Mouse (Mus musculus) heart, postnatal 0 days (tissue): ENCODE measurements around the gene Spata3. TPM values are rescaled to one million over a fixed set of nuclear protein-coding genes. Genes with fewer than 3 reads are reported as not detected.

Experiments used
- ATAC-seq: fragments of 200-750 bp; cut with Nextera tagmentation; 2 replicates; pipeline ENCODE4 v1.8.0; 2017; ENCODE audit warnings: low read depth, moderate number of reproducible peaks, moderate library complexity; ENCODE audit not compliant: insufficient read depth
- DNase-seq: peaks from one replicate; pipeline ENCODE4 v3.0.0-alpha.2; 2016; ENCODE audit warnings: low spot score
- H3K27ac ChIP-seq: fragments of 300-500 bp; sonication (generic); 2 replicates; pipeline ENCODE4 v1.5.1; 2014; ENCODE audit warnings: low read depth, mild to moderate bottlenecking
- H3K27me3 ChIP-seq: fragments of 300-500 bp; sonication (generic); 2 replicates; pipeline ENCODE4 v1.6.1; 2014; ENCODE audit warnings: low read length, mixed read lengths; ENCODE audit not compliant: control insufficient read depth, insufficient read depth
- H3K36me3 ChIP-seq: fragments of 300-500 bp; sonication (generic); replicated peaks from 2 replicates; pipeline ENCODE4 v1.6.1; 2014; ENCODE audit warnings: low read length, mixed read lengths; ENCODE audit not compliant: control insufficient read depth, insufficient read depth
- H3K4me1 ChIP-seq: fragments of 300-500 bp; sonication (generic); 2 replicates; pipeline ENCODE4 v1.6.1; 2014; ENCODE audit warnings: antibody characterized with exemption; ENCODE audit not compliant: control insufficient read depth, insufficient read depth
- H3K4me2 ChIP-seq: fragments of 300-500 bp; sonication (generic); 2 replicates; pipeline ENCODE4 v1.6.1; 2014; ENCODE audit warnings: low read depth, mild to moderate bottlenecking, low read length, moderate library complexity
- H3K4me3 ChIP-seq: fragments of 300-500 bp; sonication (generic); 2 replicates; pipeline ENCODE4 v1.5.1; 2014; ENCODE audit warnings: low read depth, low read length
- H3K9ac ChIP-seq: fragments of 300-500 bp; sonication (generic); replicated peaks from 2 replicates; pipeline ENCODE4 v1.6.1; 2014; ENCODE audit warnings: low read depth, low read length, mixed read lengths
- H3K9me3 ChIP-seq: fragments of 300-500 bp; sonication (generic); replicated peaks from 2 replicates; pipeline ENCODE4 v1.6.1; 2016; ENCODE audit warnings: low read length; ENCODE audit not compliant: control insufficient read depth
- CTCF ChIP-seq: IDR thresholded peaks from 2 replicates; pipeline ENCODE4 v1.5.1; 2016; ENCODE audit warnings: antibody characterized with exemption, control low read depth, low read depth
- EP300 ChIP-seq: IDR thresholded peaks from 2 replicates; pipeline ENCODE4 v1.6.1; 2016; ENCODE audit warnings: antibody characterized with exemption, low read depth
- WGBS: fragments of 180-500 bp; shearing (Covaris S2); extraction: QIAGEN DNeasy Blood & Tissue Kit; methylation state at CpG from one replicate; pipeline ENCODE4 v1.1.7; 2014; 5-methylcytosine and 5-hydroxymethylcytosine counted together
- polyA plus RNA-seq: library from polyadenylated mRNA; unstranded; fragments of >200 nt; fragmentation: Nextera tagmentation; extraction: Ambion mirVana; gene quantifications from 2 replicates; pipeline ENCODE4 v1.2.1, GENCODE M21; 2015
- total RNA-seq: library from RNA; depleted of rRNA; stranded (reverse); fragments of >200 nt; gene quantifications from 2 replicates; pipeline ENCODE4 v1.2.3, GENCODE M21; 2014; ENCODE audit warnings: low replicate concordance

The Spata3 gene
- total and polyA plus RNA-seq, 2 experiments from 2014 or later, result not detected

GRCm38 (mm10) chr1:86046833-86047563 lies 30.4 kb downstream of the Spata3 start:
- Histone ChIP-seq H3K9me3 (0 out of 2 replicates have a peak, but pooled peaks cover 1% of the 10 kb centered on the region), H3K4me2 (peak overlapping the region; percentile 83; the same call in 1 of the 2 replicates), H3K36me3 (no peaks in the 10 kb centered on the region), H3K27ac (no peak overlapping the region), H3K4me1 (peaks cover 5% of the 10 kb centered on the region), H3K4me3 (peak overlapping the region; percentile 50), H3K27me3 (peaks cover 46% of the 10 kb centered on the region), H3K9ac (no peak overlapping the region)
- 29% methylated on average over 24 of the region's 24 CpGs for WGBS
- ATAC-seq (no peak), DNase-seq (no peak)
- TF ChIP-seq EP300 (no peak), CTCF (no peak)

DNA sequence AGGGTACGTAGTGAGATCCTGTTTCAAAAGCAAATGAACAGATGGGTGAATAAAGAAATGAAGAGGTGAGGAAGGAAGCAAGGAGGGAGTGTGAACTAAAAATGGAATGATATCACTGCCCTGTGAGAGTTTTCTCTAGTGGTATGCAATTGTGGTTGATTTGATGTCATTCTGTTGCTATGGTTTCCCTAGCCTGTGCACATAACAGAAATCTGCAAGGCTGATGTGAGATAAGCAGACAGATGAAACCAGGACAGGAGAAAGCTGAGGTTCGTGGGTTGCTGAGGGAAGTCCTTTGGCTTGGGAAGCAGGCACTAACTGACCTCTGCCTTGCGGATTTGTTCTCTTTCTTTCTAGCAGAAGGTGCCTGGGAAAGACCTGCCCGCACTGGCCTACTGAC lies 31.6 kb downstream of the Spata3 start:
- H3K27ac ChIP-seq, result no peak overlapping the region
- DNase-seq, result no peak
- H3K36me3 ChIP-seq, result no peaks in the 10 kb centered on the region
- H3K4me1 ChIP-seq, result peaks cover 12% of the 10 kb centered on the region
- no peak overlapping the region for H3K9ac ChIP-seq
- H3K4me2 ChIP-seq, result no peak overlapping the region
- H3K4me3 ChIP-seq, result no peak overlapping the region
- TF ChIP-seq CTCF (no peak), EP300 (no peak)
- 63% methylated on average over 4 of the region's 4 CpGs for WGBS
- no peak for ATAC-seq
- H3K27me3 ChIP-seq, result peaks cover 46% of the 10 kb centered on the region
- no peaks in the 10 kb centered on the region for H3K9me3 ChIP-seq

- DNase-seq, result no peak
- WGBS, result 52% methylated on average over 3 of the region's 3 CpGs
- Histone ChIP-seq H3K4me3 (no peak overlapping the region), H3K9me3 (no peaks in the 10 kb centered on the region), H3K4me1 (peaks cover 13% of the 10 kb centered on the region), H3K27me3 (peaks cover 43% of the 10 kb centered on the region), H3K27ac (no peak overlapping the region), H3K36me3 (no peaks in the 10 kb centered on the region), H3K4me2 (no peak overlapping the region), H3K9ac (no peak overlapping the region)
- TF ChIP-seq EP300 (no peak), CTCF (no peak)
- no peak for ATAC-seq
Measured at GRCm38 (mm10) chr1:86048744-86049143, 32.1 kb downstream of the Spata3 start.

DNA sequence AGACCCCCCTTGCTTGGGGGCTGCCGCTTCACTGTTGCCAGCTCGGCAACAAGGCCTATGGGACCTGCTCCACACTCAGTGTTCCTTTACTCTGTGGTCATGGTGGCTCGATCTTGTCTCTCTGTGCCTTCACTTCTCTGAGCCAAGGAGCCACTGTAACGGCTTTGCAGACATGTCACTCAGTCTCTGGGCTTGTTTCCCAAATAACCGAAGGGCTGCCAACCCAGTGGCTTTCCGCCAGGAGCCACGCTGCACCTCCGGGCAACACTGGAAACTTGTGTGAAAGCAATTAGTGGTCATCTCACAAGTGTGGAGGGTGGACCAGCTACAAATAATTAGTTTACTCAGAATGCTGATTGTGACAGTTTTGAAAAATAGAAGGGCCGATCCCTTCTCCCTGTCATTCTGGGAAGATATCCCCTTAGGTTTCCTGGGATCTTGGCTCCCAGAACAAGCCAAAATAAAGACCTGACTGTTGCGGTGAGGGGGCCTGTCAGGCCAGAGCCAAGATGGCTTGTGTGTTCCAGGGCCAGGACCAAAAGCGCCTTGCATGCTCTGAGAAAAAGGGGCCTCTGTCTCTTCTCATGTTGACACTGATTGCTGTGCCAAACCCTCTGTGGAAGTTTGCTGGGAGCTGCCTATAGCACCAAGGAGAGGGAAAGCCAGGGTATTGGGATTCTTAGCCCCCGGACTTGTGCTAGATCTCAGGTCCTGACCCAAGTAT lies 36.7 kb downstream of the Spata3 start:
- Histone ChIP-seq H3K4me1 (peaks cover 7% of the 10 kb centered on the region; the same call in 1 of the 2 replicates), H3K27me3 (0 out of 2 replicates have a peak, but pooled peaks cover 3% of the 10 kb centered on the region), H3K4me2 (no peak overlapping the region), H3K36me3 (no peaks in the 10 kb centered on the region), H3K27ac (no peak overlapping the region), H3K9ac (no peak overlapping the region), H3K4me3 (no peak overlapping the region), H3K9me3 (no peaks in the 10 kb centered on the region)
- peak; percentile 51 for ATAC-seq
- DNase-seq, result no peak
- 47% methylated on average over 12 of the region's 12 CpGs for WGBS
- TF ChIP-seq EP300 (no peak), CTCF (no peak)

DNA sequence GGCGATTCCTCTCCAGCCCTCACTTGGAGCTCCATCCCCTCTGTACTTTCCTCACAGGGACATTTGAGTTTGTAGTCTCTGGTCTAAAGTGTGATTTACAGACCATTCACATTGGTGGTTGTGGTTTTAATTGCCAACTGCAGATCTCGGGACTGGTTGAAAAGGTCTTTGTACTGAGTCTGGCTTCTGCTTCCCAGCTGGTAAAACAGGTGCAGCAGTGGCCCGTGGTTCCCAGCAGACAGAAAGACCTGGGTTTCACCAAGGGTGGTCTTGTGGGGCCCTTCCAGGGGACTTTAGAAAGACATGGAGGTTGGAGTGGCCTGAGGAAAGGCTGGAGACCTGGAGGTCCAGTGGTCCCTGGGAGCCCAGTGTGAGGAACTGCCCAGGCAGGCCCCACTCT lies 38.3 kb downstream of the Spata3 start:
- no peak overlapping the region for H3K4me2 ChIP-seq
- no peaks in the 10 kb centered on the region for H3K36me3 ChIP-seq
- WGBS, result 60% methylated on average over 3 of the region's 3 CpGs
- H3K9me3 ChIP-seq, result no peaks in the 10 kb centered on the region
- peaks cover 7% of the 10 kb centered on the region; the same call in 1 of the 2 replicates for H3K4me1 ChIP-seq
- H3K27me3 ChIP-seq, result no peaks in the 10 kb centered on the region
- no peak overlapping the region for H3K9ac ChIP-seq
- no peak overlapping the region for H3K4me3 ChIP-seq
- no peak for TF ChIP-seq EP300
- H3K27ac ChIP-seq, result no peak overlapping the region
- no peak for DNase-seq
- ATAC-seq, result no peak

DNA sequence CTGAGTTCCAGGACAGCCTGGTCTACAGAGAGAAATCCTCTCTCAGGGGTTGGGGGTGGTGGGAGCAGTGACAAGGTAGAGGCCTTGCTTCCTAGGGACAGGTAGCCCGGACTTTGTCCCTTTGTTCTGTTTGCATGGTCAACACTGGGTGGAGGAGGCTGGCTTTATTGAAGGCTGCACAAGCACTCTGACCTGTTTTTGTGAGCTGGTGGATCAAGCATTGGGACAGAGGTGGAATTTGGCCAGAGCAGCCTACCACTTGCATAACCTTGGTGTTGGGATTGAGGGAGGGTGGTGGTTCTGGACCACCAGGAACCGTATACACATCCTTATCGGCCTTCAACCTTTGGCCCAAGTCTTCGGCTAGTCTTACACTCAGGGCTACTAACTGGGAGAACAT lies 39.7 kb downstream of the Spata3 start:
- TF ChIP-seq EP300, result no peak
- no peak for TF ChIP-seq CTCF
- Histone ChIP-seq H3K27ac (no peak overlapping the region), H3K9ac (no peak overlapping the region), H3K4me1 (peaks cover 7% of the 10 kb centered on the region; the same call in 1 of the 2 replicates), H3K4me2 (no peak overlapping the region), H3K4me3 (no peak overlapping the region), H3K36me3 (no peaks in the 10 kb centered on the region), H3K9me3 (no peaks in the 10 kb centered on the region), H3K27me3 (no peaks in the 10 kb centered on the region)
- no peak for DNase-seq
- ATAC-seq, result no peak
- WGBS, result 86% methylated on average over 4 of the region's 4 CpGs
